ENCODE assay signal across 26 mouse cellular contexts in genomic region chr7:135397096-135397495, GRCm38 (mm10). TPM values are rescaled to one million over a fixed set of nuclear protein-coding genes. Genes with fewer than 3 reads are reported as not detected.
"Had no signal": no experiment of that assay in that cellular context is flagged by ENCODE, and none has a peak within 500 bp of the region (broad histone marks: within the 10 kb centered on the region; RNA-seq: fewer than 3 reads in every experiment).

No protein-coding gene starts in this region.

- H3K9ac ChIP-seq: limb, embryonic 12.5 days; limb, embryonic 15.5 days; lung, embryonic 14.5 days; midbrain, embryonic 12.5 days; midbrain, embryonic 15.5 days; neural tube, embryonic 12.5 days; neural tube, embryonic 15.5 days; stomach, embryonic 15.5 days had no signal

- H3K27ac ChIP-seq: limb, embryonic 12.5 days; limb, embryonic 15.5 days; macrophage; midbrain, embryonic 12.5 days; midbrain, embryonic 15.5 days; neural tube, embryonic 12.5 days; neural tube, embryonic 15.5 days; stomach, embryonic 15.5 days had no signal

- H3K4me2 ChIP-seq: limb, embryonic 12.5 days; limb, embryonic 15.5 days; lung, embryonic 14.5 days; midbrain, embryonic 12.5 days; midbrain, embryonic 15.5 days; neural tube, embryonic 12.5 days; neural tube, embryonic 15.5 days; stomach, embryonic 15.5 days had no signal

- H3K4me3 ChIP-seq: limb, embryonic 12.5 days; limb, embryonic 15.5 days; midbrain, embryonic 12.5 days; midbrain, embryonic 15.5 days; neural tube, embryonic 12.5 days; neural tube, embryonic 15.5 days; stomach, embryonic 15.5 days had no signal

- ATAC-seq: lung, postnatal 0 days; midbrain, embryonic 15.5 days had no signal

- DNase-seq: kidney, adult 18-20 months; kidney, adult 9 months; kidney, postnatal 14 days; kidney, postnatal 4 days; left cerebral cortex, postnatal 4 days; lung, embryonic 14.5 days; right cerebral cortex, adult 18-20 months; right cerebral cortex, postnatal 14 days; right cerebral cortex, postnatal 4 days; thymus, postnatal 25 days had no signal

- H3K4me1 ChIP-seq: limb, embryonic 12.5 days; limb, embryonic 15.5 days; midbrain, embryonic 15.5 days; neural tube, embryonic 12.5 days; stomach, embryonic 15.5 days had no signal

- H3K27me3 ChIP-seq: neural tube, embryonic 12.5 days; neural tube, embryonic 15.5 days; stomach, embryonic 15.5 days had no signal

- H3K36me3 ChIP-seq: limb, embryonic 12.5 days; limb, embryonic 15.5 days; midbrain, embryonic 12.5 days; midbrain, embryonic 15.5 days; neural tube, embryonic 12.5 days; neural tube, embryonic 15.5 days; stomach, embryonic 15.5 days had no signal

- H3K9me3 ChIP-seq: limb, embryonic 12.5 days; limb, embryonic 15.5 days; midbrain, embryonic 12.5 days; midbrain, embryonic 15.5 days; neural tube, embryonic 12.5 days; neural tube, embryonic 15.5 days; stomach, embryonic 15.5 days had no signal

RNA-seq across cellular contexts. Expression of gene Foxi2, which starts 13.0 kb away (rescaled TPM):
- total RNA-seq: layer of hippocampus, adult 18-20 months; layer of hippocampus, postnatal 14 days; left cerebral cortex, adult 8-10 months; left cerebral cortex, postnatal 14 days; left cerebral cortex, postnatal 4 days; megakaryocyte, adult 5-6 weeks had no signal
- polyA plus RNA-seq: kidney, embryonic 16.5 days; limb, embryonic 15.5 days; liver, embryonic 16.5 days; lung, embryonic 14.5 days; lung, postnatal 0 days; macrophage; neural tube, embryonic 12.5 days; neural tube, embryonic 15.5 days; stomach, embryonic 15.5 days had no signal
